Mouse (Mus musculus) C2C12 (cell line): Measurements from ENCODE around the gene Lonrf2. TPM values are rescaled to one million over a fixed set of nuclear protein-coding genes. Genes with fewer than 3 reads are reported as not detected.

ENCODE experiments used
- H3K27me3 ChIP-seq: one replicate; pipeline ENCODE4 v1.6.1; 2011; ENCODE audit not compliant: control insufficient read depth, insufficient read depth, insufficient read length
- H3K36me3 ChIP-seq: one replicate; pipeline ENCODE4 v1.6.1; 2011; ENCODE audit not compliant: control insufficient read depth, insufficient read depth
- H3K4me3 ChIP-seq: one replicate; pipeline ENCODE4 v1.5.1; 2011; ENCODE audit warnings: mild to moderate bottlenecking, control low read depth; ENCODE audit not compliant: poor library complexity, insufficient read depth, severe bottlenecking
- H3K79me2 ChIP-seq: one replicate; pipeline ENCODE4 v1.6.1; 2011; ENCODE audit not compliant: control insufficient read depth, insufficient read depth
- H3K79me3 ChIP-seq: one replicate; pipeline ENCODE4 v1.6.1; 2011; ENCODE audit warnings: low read depth, control low read depth
- H3ac ChIP-seq: one replicate; pipeline ENCODE3; 2011; ENCODE audit warnings: low read depth; ENCODE audit not compliant: control insufficient read depth, insufficient read length
- CEBPB ChIP-seq: IDR thresholded peaks from one replicate; pipeline ENCODE4 v1.6.1; 2011; ENCODE audit warnings: low read depth, mild to moderate bottlenecking, control low read depth, moderate library complexity
- CTCF ChIP-seq: IDR thresholded peaks from one replicate; pipeline ENCODE4 v1.5.1; 2011; ENCODE audit not compliant: control insufficient read depth, insufficient read depth, insufficient read length
- FOSL1 ChIP-seq: IDR thresholded peaks from one replicate; pipeline ENCODE4 v1.8.0; 2011; ENCODE audit warnings: mild to moderate bottlenecking, low read length; ENCODE audit not compliant: poor library complexity, insufficient read depth, severe bottlenecking
- MAX ChIP-seq: IDR thresholded peaks from one replicate; pipeline ENCODE4 v1.6.1; 2011; ENCODE audit warnings: mild to moderate bottlenecking, control low read depth
- MYOD1 ChIP-seq: IDR thresholded peaks from one replicate; pipeline ENCODE4 v1.6.1; 2011; ENCODE audit warnings: low read depth; ENCODE audit not compliant: control insufficient read depth, insufficient read length
- MYOG ChIP-seq: IDR thresholded peaks from one replicate; pipeline ENCODE4 v1.6.1; 2011; ENCODE audit not compliant: control insufficient read depth, insufficient read length; ENCODE audit errors: extremely low read depth
- USF1 ChIP-seq: IDR thresholded peaks from one replicate; pipeline ENCODE4 v1.6.1; 2011; ENCODE audit warnings: low read depth, mild to moderate bottlenecking, control low read depth, moderate library complexity
- polyA plus RNA-seq: library from polyadenylated mRNA; unstranded; fragments of >200 nt; fragmentation: generic; extraction: Trizol; gene quantifications from one replicate; pipeline ENCODE4 v1.2.1, GENCODE M21; 2012; ENCODE audit warnings: missing spikeins

Lonrf2 gene
- polyA plus RNA-seq, 1 experiment, result not detected

GRCm38 (mm10) chr1:38873911-38874310, 37.4 kb upstream of the Lonrf2 start:
- TF ChIP-seq USF1 (no peak), MYOD1 (no peak), CEBPB (no peak), FOSL1 (no peak), MAX (no peak)
- Histone ChIP-seq H3ac (no peak overlapping the region), H3K36me3 (no peaks in the 10 kb centered on the region), H3K79me3 (no peaks in the 10 kb centered on the region), H3K4me3 (no peak overlapping the region), H3K27me3 (peaks cover 12% of the 10 kb centered on the region), H3K79me2 (no peaks in the 10 kb centered on the region)

- H3K79me2 ChIP-seq, result no peaks in the 10 kb centered on the region
- no peak for TF ChIP-seq FOSL1
- TF ChIP-seq CTCF, result no peak
- TF ChIP-seq MYOD1, result no peak
- no peak for TF ChIP-seq MAX
- TF ChIP-seq CEBPB, result no peak
- H3K79me3 ChIP-seq, result no peaks in the 10 kb centered on the region
- no peak overlapping the region for H3ac ChIP-seq
- no peaks in the 10 kb centered on the region for H3K36me3 ChIP-seq
- no peak overlapping the region for H3K4me3 ChIP-seq
- peaks cover 12% of the 10 kb centered on the region for H3K27me3 ChIP-seq
These were observed 35.3 kb upstream of the Lonrf2 start for GRCm38 (mm10) chr1:38871834-38872233.

GRCm38 (mm10) chr1:38869398-38870195, 33.1 kb upstream of the Lonrf2 start:
- H3K27me3 ChIP-seq, result peaks cover 18% of the 10 kb centered on the region
- H3K79me2 ChIP-seq, result no peaks in the 10 kb centered on the region
- H3ac ChIP-seq, result no peak overlapping the region
- no peak overlapping the region for H3K4me3 ChIP-seq
- H3K36me3 ChIP-seq, result no peaks in the 10 kb centered on the region
- H3K79me3 ChIP-seq, result no peaks in the 10 kb centered on the region
- no peak for TF ChIP-seq MAX
- TF ChIP-seq MYOD1, result no peak
- no peak for TF ChIP-seq CEBPB

GRCm38 (mm10) chr1:38866242-38866641, 29.7 kb upstream of the Lonrf2 start:
- Histone ChIP-seq H3K79me2 (no peaks in the 10 kb centered on the region), H3ac (no peak overlapping the region), H3K4me3 (no peak overlapping the region), H3K27me3 (peaks cover 11% of the 10 kb centered on the region), H3K79me3 (no peaks in the 10 kb centered on the region), H3K36me3 (no peaks in the 10 kb centered on the region)
- TF ChIP-seq FOSL1, result no peak
- TF ChIP-seq CTCF, result no peak
- TF ChIP-seq MAX, result no peak
- TF ChIP-seq USF1, result no peak
- no peak for TF ChIP-seq CEBPB
- TF ChIP-seq MYOD1, result no peak
- no peak for TF ChIP-seq MYOG

- Histone ChIP-seq H3K79me3 (no peaks in the 10 kb centered on the region), H3K36me3 (no peaks in the 10 kb centered on the region), H3K79me2 (no peaks in the 10 kb centered on the region), H3ac (no peak overlapping the region), H3K4me3 (no peak overlapping the region), H3K27me3 (peaks cover 11% of the 10 kb centered on the region)
- TF ChIP-seq MYOG (no peak), USF1 (no peak), MYOD1 (no peak), CTCF (no peak), CEBPB (no peak), MAX (no peak), FOSL1 (no peak)
These were observed 27.8 kb upstream of the Lonrf2 start for GRCm38 (mm10) chr1:38864341-38864740.

GRCm38 (mm10) chr1:38862213-38862612, 25.7 kb upstream of the Lonrf2 start:
- Histone ChIP-seq H3K79me2 (no peaks in the 10 kb centered on the region), H3K79me3 (no peaks in the 10 kb centered on the region), H3K36me3 (no peaks in the 10 kb centered on the region), H3K27me3 (peaks cover 11% of the 10 kb centered on the region), H3ac (no peak overlapping the region), H3K4me3 (no peak overlapping the region)
- TF ChIP-seq MYOD1 (no peak), MYOG (no peak), CEBPB (no peak), CTCF (no peak), MAX (no peak), USF1 (no peak), FOSL1 (no peak)
